Mouse (Mus musculus): ENCODE data around the gene Ndufa9. TPM values are rescaled to one million over a fixed set of nuclear protein-coding genes. Genes with fewer than 3 reads are reported as not detected.

Gene Ndufa9
- total and polyA plus RNA-seq, 2 experiments from 2014 or later = 113 to 213 TPM

DNA sequence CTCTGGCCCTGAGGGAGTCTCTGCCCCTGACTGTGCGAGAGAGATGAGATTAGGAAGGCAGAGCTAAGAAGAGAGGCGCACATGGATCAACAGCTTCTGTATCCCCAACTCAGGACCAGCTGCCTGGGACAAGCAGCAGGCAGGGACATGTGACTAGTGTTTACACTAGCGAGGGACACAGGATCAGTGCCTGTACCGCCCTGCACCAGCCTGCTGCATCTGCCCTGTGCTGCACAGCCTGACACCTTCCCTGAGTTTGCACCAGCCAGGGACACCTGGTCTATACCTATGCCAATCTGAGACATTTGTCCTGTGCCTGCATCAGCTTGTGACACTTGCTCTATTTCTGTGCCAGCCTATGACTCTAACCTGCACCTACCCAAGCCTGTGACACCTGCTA is 75.1 kb downstream of the Ndufa9 start:
- H3K4me2 ChIP-seq (ENCODE audit: low read depth) = no peak overlapping the region
- H3K9ac ChIP-seq = no peak overlapping the region
- H3K4me1 ChIP-seq (ENCODE audit: insufficient read depth) = 0 out of 2 replicates have a peak, but pooled peaks cover 11% of the 10 kb centered on the region
- ATAC-seq (peak; percentile 34), DNase-seq (no peak)
- no peak overlapping the region for H3K27ac ChIP-seq (ENCODE audit: low read depth, low read length)
- H3K27me3 ChIP-seq (ENCODE audit: insufficient read depth, low read length) = no peaks in the 10 kb centered on the region
- H3K36me3 ChIP-seq (ENCODE audit: insufficient read depth) = no peaks in the 10 kb centered on the region
- H3K4me3 ChIP-seq (ENCODE audit: low read depth, low read length) = no peak overlapping the region
- WGBS = 52% methylated on average over 4 of the region's 4 CpGs
- no peak for TF ChIP-seq CTCF (IDR thresholded peaks at IDR 0.05; ENCODE audit: low read depth)
- no peaks in the 10 kb centered on the region for H3K9me3 ChIP-seq (ENCODE audit: low read length)

DNA sequence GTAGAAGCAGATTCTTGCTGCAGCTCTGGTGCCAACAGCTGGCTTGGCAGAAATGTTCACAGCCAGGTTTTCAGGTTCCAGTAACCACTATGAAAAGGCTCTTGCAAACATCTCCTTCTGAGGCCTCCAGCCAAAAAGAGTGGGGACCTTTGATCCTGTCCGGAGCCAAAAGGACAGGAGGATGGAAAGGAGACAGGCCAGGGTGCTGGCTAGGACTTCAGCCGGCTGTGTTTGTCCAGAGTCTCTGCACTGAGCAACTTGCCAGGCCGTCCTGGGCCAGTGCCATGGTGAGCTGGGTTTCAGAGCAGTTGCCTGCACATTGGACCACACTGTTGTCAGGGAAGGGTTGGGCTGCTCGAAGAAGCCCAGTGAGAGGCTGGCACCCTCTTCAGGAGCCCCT is 76.6 kb downstream of the Ndufa9 start:
- DNase-seq (no peak), ATAC-seq (no peak; the same call in 1 of the 2 replicates)
- no peak overlapping the region for H3K9ac ChIP-seq
- no peak overlapping the region for H3K4me3 ChIP-seq (ENCODE audit: low read depth, low read length)
- H3K36me3 ChIP-seq (ENCODE audit: insufficient read depth) = no peaks in the 10 kb centered on the region
- H3K4me2 ChIP-seq (ENCODE audit: low read depth) = no peak overlapping the region
- no peak overlapping the region for H3K27ac ChIP-seq (ENCODE audit: low read depth, low read length)
- no peak for TF ChIP-seq CTCF (IDR thresholded peaks at IDR 0.05; ENCODE audit: low read depth)
- no peaks in the 10 kb centered on the region for H3K9me3 ChIP-seq (ENCODE audit: low read length)
- peaks cover 16% of the 10 kb centered on the region; the same call in 1 of the 2 replicates for H3K4me1 ChIP-seq (ENCODE audit: insufficient read depth)
- H3K27me3 ChIP-seq (ENCODE audit: insufficient read depth, low read length) = no peaks in the 10 kb centered on the region
- WGBS = 67% methylated on average over 4 of the region's 4 CpGs

Other genes with a start within 250 kb of the Ndufa9 start
- gene Kcna1, start 202.8 kb downstream of the Ndufa9 start, total RNA-seq (2014; rRNA removed) = 4.8 and 5.9 TPM in 2 replicates
- gene Kcna1, start 202.8 kb downstream of the Ndufa9 start, polyA plus RNA-seq (2015; fragmentation: Nextera tagmentation; extraction: Ambion mirVana) = 3.6 and 4.4 TPM in 2 replicates
- 49.2 and 49.6 TPM in 2 replicates for gene Kcna6, start 108.5 kb downstream of the Ndufa9 start, total RNA-seq (2014; rRNA removed)
- gene Kcna6, start 108.5 kb downstream of the Ndufa9 start, polyA plus RNA-seq (2015; fragmentation: Nextera tagmentation; extraction: Ambion mirVana) = 14.4 and 19.9 TPM in 2 replicates
- 0.23 TPM in 1 of 2 replicates, not detected in the other for gene Akap3, start 4.0 kb upstream of the Ndufa9 start, total RNA-seq (2014; rRNA removed)
- gene Akap3, start 4.0 kb upstream of the Ndufa9 start, polyA plus RNA-seq (2015; fragmentation: Nextera tagmentation; extraction: Ambion mirVana) = 0.09 and 0.12 TPM in 2 replicates
- gene Dyrk4, start 72.7 kb upstream of the Ndufa9 start, total RNA-seq (2014; rRNA removed) = not detected in 2 replicates
- not detected in 2 replicates for gene Dyrk4, start 72.7 kb upstream of the Ndufa9 start, polyA plus RNA-seq (2015; fragmentation: Nextera tagmentation; extraction: Ambion mirVana)
- 6.2 and 7.0 TPM in 2 replicates for gene Rad51ap1, start 90.5 kb upstream of the Ndufa9 start, total RNA-seq (2014; rRNA removed)
- gene Rad51ap1, start 90.5 kb upstream of the Ndufa9 start, polyA plus RNA-seq (2015; fragmentation: Nextera tagmentation; extraction: Ambion mirVana) = 9.3 and 11.0 TPM in 2 replicates
- 33.6 and 46.8 TPM in 2 replicates for gene D6Wsu163e, start 90.8 kb upstream of the Ndufa9 start, total RNA-seq (2014; rRNA removed)
- 34.5 and 35.0 TPM in 2 replicates for gene D6Wsu163e, start 90.8 kb upstream of the Ndufa9 start, polyA plus RNA-seq (2015; fragmentation: Nextera tagmentation; extraction: Ambion mirVana)
- gene Fgf6, start 166.4 kb upstream of the Ndufa9 start, total RNA-seq (2014; rRNA removed) = not detected in 2 replicates
- gene Fgf6, start 166.4 kb upstream of the Ndufa9 start, polyA plus RNA-seq (2015; fragmentation: Nextera tagmentation; extraction: Ambion mirVana) = not detected in 2 replicates
- 0.15 and 0.38 TPM in 2 replicates for gene Fgf23, start 223.8 kb upstream of the Ndufa9 start, total RNA-seq (2014; rRNA removed)
- gene Fgf23, start 223.8 kb upstream of the Ndufa9 start, polyA plus RNA-seq (2015; fragmentation: Nextera tagmentation; extraction: Ambion mirVana) = 0.08 and 0.13 TPM in 2 replicates